Mouse (Mus musculus) cerebellum, postnatal 4 days (tissue): ENCODE results near the gene Dennd1b.

Source experiments
- DNase-seq, 2 experiments: peaks; one replicate each; pipeline ENCODE4 v3.0.0; 2022; ENCODE audit warnings: low spot score in 2 of 2, mixed read lengths in 1 of 2

Dennd1b gene

GRCm38 (mm10) chr1:138963161-138963867 is at the start of gene Dennd1b:
Gene Dennd1b, plus strand, starts transcription at chr1:138963435.
- peak; percentile 34 to 55 for DNase-seq

GRCm38 (mm10) chr1:138915596-138915995 is 47.6 kb upstream of the Dennd1b start:
- no peak for DNase-seq

- no peak for DNase-seq
These were observed 43.6 kb upstream of the Dennd1b start for GRCm38 (mm10) chr1:138919601-138920000.

- no peak for DNase-seq
These were observed 43.2 kb upstream of the Dennd1b start for GRCm38 (mm10) chr1:138920082-138920481.

- DNase-seq, result no peak
These were observed 42.4 kb upstream of the Dennd1b start for GRCm38 (mm10) chr1:138920799-138921198.

GRCm38 (mm10) chr1:138922886-138923285 is 40.3 kb upstream of the Dennd1b start:
- no peak for DNase-seq

- DNase-seq, result no peak
These were observed 39.0 kb upstream of the Dennd1b start for GRCm38 (mm10) chr1:138924282-138924681.

- no peak for DNase-seq
These were observed 34.4 kb upstream of the Dennd1b start for GRCm38 (mm10) chr1:138928671-138929483.

- DNase-seq, result no peak
These were observed 33.2 kb upstream of the Dennd1b start for GRCm38 (mm10) chr1:138929985-138930384.

- DNase-seq, result no peak
These were observed 32.4 kb upstream of the Dennd1b start for GRCm38 (mm10) chr1:138930856-138931255.

GRCm38 (mm10) chr1:138936169-138936568 is 27.1 kb upstream of the Dennd1b start:
- DNase-seq, result no peak

GRCm38 (mm10) chr1:138937686-138938370 is 25.4 kb upstream of the Dennd1b start:
- no peak for DNase-seq

GRCm38 (mm10) chr1:138939579-138940139 is 23.6 kb upstream of the Dennd1b start:
- no peak for DNase-seq

- no peak for DNase-seq
These were observed 22.8 kb upstream of the Dennd1b start for GRCm38 (mm10) chr1:138940407-138940806.

- DNase-seq, result no peak
These were observed 11.1 kb upstream of the Dennd1b start for GRCm38 (mm10) chr1:138952173-138952572.

- no peak for DNase-seq
These were observed 8.3 kb upstream of the Dennd1b start for GRCm38 (mm10) chr1:138954978-138955377.

GRCm38 (mm10) chr1:138955455-138955854 is 7.8 kb upstream of the Dennd1b start:
- no peak for DNase-seq

- DNase-seq, result no peak
These were observed 6.7 kb upstream of the Dennd1b start for GRCm38 (mm10) chr1:138956511-138956910.

GRCm38 (mm10) chr1:138957111-138957510 is 6.1 kb upstream of the Dennd1b start:
- no peak for DNase-seq

- DNase-seq, result no peak
These were observed 4.4 kb upstream of the Dennd1b start for GRCm38 (mm10) chr1:138958863-138959262.

- DNase-seq, result no peak
These were observed 3.2 kb upstream of the Dennd1b start for GRCm38 (mm10) chr1:138959903-138960483.
